Mouse (Mus musculus) stomach, postnatal 0 days (tissue): Measurements from ENCODE around the gene Ttc12.

Experiments
- CTCF ChIP-seq: IDR thresholded peaks from 2 replicates; pipeline ENCODE4 v1.5.1; 2016; ENCODE audit warnings: antibody characterized with exemption, low read depth, mild to moderate bottlenecking, moderate library complexity
- EP300 ChIP-seq: optimal IDR thresholded peaks from 2 replicates; pipeline ENCODE3; 2016; ENCODE audit warnings: antibody characterized with exemption

GRCm38 (mm10) chr9:49528026-49528425, 42.0 kb upstream of the Ttc12 start:
- TF ChIP-seq EP300 (no peak), CTCF (no peak)
